Mouse (Mus musculus) colon, adult 2 months (tissue): ENCODE measurements around the gene Dgcr2. TPM values are rescaled to one million over a fixed set of nuclear protein-coding genes. Genes with fewer than 3 reads are reported as not detected.

Experiments used
- polyA plus RNA-seq: library from polyadenylated mRNA; depleted of rRNA; stranded (reverse); fragments of >200 nt; gene quantifications from 2 replicates; pipeline ENCODE4 v1.2.3, GENCODE M21; 2012; rRNA removed

The Dgcr2 gene
- polyA plus RNA-seq, result 156 and 191 TPM in 2 replicates

DNA sequence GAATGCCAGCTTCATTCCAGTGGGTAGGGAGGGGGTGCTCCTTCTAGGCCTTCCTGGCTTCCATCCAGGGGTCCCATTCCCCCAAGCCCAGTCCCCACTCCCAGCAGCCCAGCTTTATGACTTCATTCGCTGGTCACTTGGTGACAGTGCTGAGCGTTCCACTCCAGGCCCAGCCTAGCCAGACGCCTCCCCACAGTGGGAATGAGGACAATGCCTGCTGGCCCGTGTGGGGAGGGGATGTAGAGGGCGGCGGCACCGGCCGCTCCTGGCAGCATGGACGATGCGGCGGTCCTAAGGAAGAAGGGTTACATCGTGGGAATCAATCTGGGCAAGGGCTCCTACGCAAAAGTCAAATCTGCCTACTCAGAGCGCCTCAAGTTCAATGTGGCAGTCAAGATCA is at the start of gene Dgcr2, which contains the start of gene Tssk2:
Dgcr2 (minus strand) TSS at position 101 of the 400 bp plus-strand sequence.
Tssk2 (plus strand) TSS at position 176 of the 400 bp plus-strand sequence.

DNA sequence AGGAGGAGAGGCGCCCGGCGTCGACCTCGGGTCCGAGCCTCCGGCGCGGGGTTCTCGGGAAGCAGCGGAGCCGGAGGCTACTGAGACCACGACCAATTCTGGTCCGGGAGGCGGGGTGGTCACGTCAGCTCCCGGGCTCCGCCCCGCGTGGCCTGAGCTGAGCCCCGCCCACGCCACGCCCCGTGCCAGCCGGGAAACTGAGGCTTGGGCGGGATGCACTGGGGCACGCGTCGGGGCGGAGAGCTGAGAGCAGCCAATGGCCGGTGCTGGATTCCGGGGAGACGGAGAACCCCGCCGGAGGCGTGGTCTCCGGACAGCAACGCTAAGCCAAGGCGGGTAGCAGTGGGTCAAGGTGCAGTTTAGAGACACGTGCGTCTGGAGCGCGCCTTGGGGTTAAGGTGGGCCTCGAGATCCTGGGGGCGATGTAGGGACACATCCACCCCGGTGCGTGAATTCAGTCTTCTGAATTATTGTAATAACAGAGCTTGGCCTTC is 29.8 kb upstream of the Dgcr2 start, which contains the start of gene Slc25a1:
Slc25a1 (minus strand) TSS at position 133 of the 494 bp plus-strand sequence.

GRCm38 (mm10) chr16:17914307-17915249 is 16.2 kb upstream of the Dgcr2 start, which contains the start of gene Gsc2:
Gene Gsc2 (minus strand): TSS chr16:17915059.

DNA sequence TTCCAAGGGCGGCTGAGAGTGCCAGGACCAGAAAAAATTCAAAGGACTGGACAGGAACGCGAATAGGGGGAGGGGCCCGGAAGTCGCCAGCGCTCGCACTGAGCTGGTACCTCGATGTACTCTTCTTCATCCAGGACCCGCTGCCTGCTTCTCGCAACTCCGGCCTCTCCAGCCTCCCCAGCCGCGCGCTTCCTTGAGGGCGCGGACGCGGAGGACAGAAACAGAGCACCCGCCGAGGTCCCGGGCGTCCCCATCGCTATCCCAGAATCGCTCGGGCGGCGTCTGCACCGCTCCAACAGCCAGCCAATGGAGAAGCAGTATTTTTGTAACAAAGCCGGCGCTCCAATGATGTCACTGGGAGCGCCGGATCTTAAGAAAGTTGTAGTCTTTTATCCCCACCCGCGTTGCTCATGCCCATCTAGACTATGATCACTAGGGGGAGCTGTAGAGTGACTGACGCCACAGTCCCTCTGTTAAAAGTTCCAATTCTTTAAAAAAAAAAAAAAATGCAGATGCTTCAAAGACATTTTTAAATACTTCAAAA is 12.8 kb upstream of the Dgcr2 start, which contains the start of gene Ess2:
Ess2 (minus strand) TSS at position 297 of the 544 bp plus-strand sequence.

DNA sequence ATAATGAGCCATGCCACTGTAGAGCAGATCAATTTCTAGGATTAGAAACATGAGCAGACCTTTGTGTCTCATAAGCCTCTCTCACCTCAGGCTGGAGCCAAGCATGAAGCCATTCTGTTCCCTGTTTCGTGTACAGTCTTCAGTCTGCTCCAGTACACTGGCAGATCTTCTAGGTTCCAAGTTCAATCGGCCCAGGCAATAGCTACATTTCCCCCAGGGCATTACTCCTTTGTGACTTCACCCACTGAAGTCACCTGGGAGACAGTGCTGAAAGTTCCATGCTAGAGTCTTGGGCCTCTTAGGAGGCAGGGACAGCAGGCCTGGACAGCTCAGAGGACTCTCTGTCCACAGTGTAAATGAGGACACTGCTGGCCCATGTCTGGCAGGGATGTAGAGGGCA is 4.4 kb downstream of the Dgcr2 start, which contains the start of gene Tssk1:
Tssk1 (plus strand) TSS at position 301 of the 400 bp plus-strand sequence.

DNA sequence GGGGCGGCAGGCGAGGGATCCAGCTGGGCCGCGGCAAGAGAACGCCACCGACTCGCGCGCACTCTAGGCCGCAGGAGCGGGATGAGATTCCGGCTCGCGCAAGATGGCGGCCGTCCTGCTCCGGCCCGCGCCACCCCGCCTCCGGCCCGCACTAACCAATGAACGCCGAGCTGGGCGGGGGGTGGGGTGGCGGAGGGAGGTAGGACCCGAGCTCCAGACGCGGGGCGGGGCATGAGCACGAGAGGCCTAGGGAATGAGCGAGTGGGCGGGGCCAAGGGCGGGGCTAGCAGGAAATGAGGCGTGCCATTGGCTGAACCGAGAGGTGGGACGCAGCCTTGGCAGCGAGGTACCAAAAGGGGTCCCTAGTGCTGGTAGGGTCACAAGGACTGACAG is 6.8 kb downstream of the Dgcr2 start, which contains the start of gene Gm20518:
Gm20518 (minus strand) TSS at position 105 of the 393 bp plus-strand sequence.

DNA sequence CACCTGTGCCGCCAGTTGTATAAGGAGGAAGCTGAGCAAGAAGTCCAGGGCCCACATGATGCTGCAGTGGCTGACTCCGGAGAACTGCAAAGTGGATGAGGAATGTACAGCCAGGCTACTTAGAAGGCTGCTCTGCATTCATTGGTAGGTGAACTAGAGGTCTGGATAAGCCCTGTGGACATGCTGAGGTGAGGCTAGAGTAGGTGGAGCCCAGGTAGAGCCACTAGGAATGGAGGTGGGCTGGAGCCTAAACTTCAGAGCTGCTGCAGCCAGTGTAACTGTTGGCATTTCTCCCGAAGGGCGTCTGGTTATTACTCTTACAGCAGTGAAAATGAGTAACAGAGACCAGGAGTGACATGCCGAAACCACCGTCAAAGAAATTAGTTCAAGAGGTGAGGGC is 60.3 kb downstream of the Dgcr2 start, which contains the start of gene Car15:
Car15 (minus strand) TSS at position 314 of the 400 bp plus-strand sequence.

DNA sequence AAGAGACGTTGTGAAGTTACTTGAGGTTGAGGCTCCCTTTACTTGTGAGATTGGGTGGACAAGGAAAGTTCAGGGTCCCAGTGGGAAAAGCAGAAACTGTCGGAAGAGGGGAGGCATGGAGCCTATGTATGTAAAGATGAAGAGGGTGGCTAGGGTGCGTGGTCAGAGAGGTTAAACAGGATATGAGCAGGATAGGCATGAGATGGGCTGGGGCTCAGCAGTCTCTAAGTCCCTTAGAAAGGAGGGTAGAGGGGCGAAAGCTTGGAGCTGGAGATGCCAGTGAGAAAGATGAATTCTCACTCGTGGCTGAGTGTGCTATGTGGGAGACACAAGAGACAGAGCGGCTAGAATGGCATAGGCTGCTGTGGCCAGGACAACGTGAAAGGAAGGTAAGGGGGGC is 65.5 kb downstream of the Dgcr2 start, which contains the start of gene B830017H08Rik:
B830017H08Rik (plus strand) TSS at position 301 of the 400 bp plus-strand sequence.

GRCm38 (mm10) chr16:17796971-17797811 is 101.2 kb downstream of the Dgcr2 start, which contains the start of gene Scarf2:
Gene Scarf2 (plus strand): TSS chr16:17797282.

Other genes starting within 250 kb of the Dgcr2 start
- gene Med15, start 165.7 kb downstream of the Dgcr2 start, polyA plus RNA-seq, result 133 and 153 TPM in 2 replicates
- gene Klhl22, start 138.9 kb downstream of the Dgcr2 start, polyA plus RNA-seq, result 63.7 and 64.9 TPM in 2 replicates
- gene Scarf2, start 101.3 kb downstream of the Dgcr2 start, polyA plus RNA-seq, result 60.4 and 61.4 TPM in 2 replicates
- gene B830017H08Rik, start 65.4 kb downstream of the Dgcr2 start, polyA plus RNA-seq, result not detected in 2 replicates
- gene Car15, start 60.2 kb downstream of the Dgcr2 start, polyA plus RNA-seq, result 14.2 and 14.9 TPM in 2 replicates
- 1.9 and 2.5 TPM in 2 replicates for gene Gm20518, start 6.9 kb downstream of the Dgcr2 start, polyA plus RNA-seq
- 0.02 and 0.10 TPM in 2 replicates for gene Tssk1, start 4.3 kb downstream of the Dgcr2 start, polyA plus RNA-seq
- gene Tssk2, start 75 bp upstream of the Dgcr2 start, polyA plus RNA-seq, result not detected in 2 replicates
- gene Ess2, start 12.8 kb upstream of the Dgcr2 start, polyA plus RNA-seq, result 17.4 and 18.7 TPM in 2 replicates
- not detected in 2 replicates for gene Gsc2, start 16.5 kb upstream of the Dgcr2 start, polyA plus RNA-seq
- 164 and 192 TPM in 2 replicates for gene Slc25a1, start 29.7 kb upstream of the Dgcr2 start, polyA plus RNA-seq
- not detected in 2 replicates for gene Vpreb2, start 81.9 kb upstream of the Dgcr2 start, polyA plus RNA-seq
- gene Dgcr6, start 154.3 kb upstream of the Dgcr2 start, polyA plus RNA-seq, result 66.8 and 71.8 TPM in 2 replicates
- gene Prodh, start 191.6 kb upstream of the Dgcr2 start, polyA plus RNA-seq, result 26.7 and 29.3 TPM in 2 replicates
- gene Rtn4r, start 229.1 kb upstream of the Dgcr2 start, polyA plus RNA-seq, result 25.5 and 39.7 TPM in 2 replicates